Mouse (Mus musculus): ENCODE measurements around the gene Tigar. TPM values are rescaled to one million over a fixed set of nuclear protein-coding genes. Genes with fewer than 3 reads are reported as not detected.

Gene Tigar
- polyA plus RNA-seq, 1 experiment from 2014 or later = 7.0 TPM

- Histone ChIP-seq H3K36me3 (ENCODE audit: inconsistent target) (no peaks in the 10 kb centered on the region), H3K27ac (no peak overlapping the region), H3K4me3 (ENCODE audit: inconsistent target) (peak overlapping the region; percentile 67), H3K79me2 (ENCODE audit: inconsistent target) (no peaks in the 10 kb centered on the region)
- 23% methylated on average over 20 of the region's 20 CpGs for WGBS (ENCODE audit: missing documents)
Measured at GRCm38 (mm10) chr6:127148526-127149302, 39.4 kb upstream of the Tigar start.

GRCm38 (mm10) chr6:127147665-127148064 lies 38.3 kb upstream of the Tigar start:
- no peak overlapping the region for H3K4me3 ChIP-seq (ENCODE audit: inconsistent target)
- no peaks in the 10 kb centered on the region for H3K79me2 ChIP-seq (ENCODE audit: inconsistent target)
- WGBS (ENCODE audit: missing documents) = 6% methylated on average over 4 of the region's 4 CpGs
- H3K27ac ChIP-seq = no peak overlapping the region
- H3K36me3 ChIP-seq (ENCODE audit: inconsistent target) = no peaks in the 10 kb centered on the region

- H3K36me3 ChIP-seq (ENCODE audit: inconsistent target) = no peaks in the 10 kb centered on the region
- 92% methylated on average over 3 of the region's 3 CpGs for WGBS (ENCODE audit: missing documents)
- no peak overlapping the region for H3K27ac ChIP-seq
- no peaks in the 10 kb centered on the region for H3K79me2 ChIP-seq (ENCODE audit: inconsistent target)
- H3K4me3 ChIP-seq (ENCODE audit: inconsistent target) = no peak overlapping the region
Measured at GRCm38 (mm10) chr6:127146322-127146947, 37.1 kb upstream of the Tigar start.

- no peaks in the 10 kb centered on the region for H3K36me3 ChIP-seq (ENCODE audit: inconsistent target)
- 59% methylated on average over 20 of the region's 20 CpGs for WGBS (ENCODE audit: missing documents)
- H3K4me3 ChIP-seq (ENCODE audit: inconsistent target) = no peak overlapping the region
- no peak overlapping the region for H3K27ac ChIP-seq
- H3K79me2 ChIP-seq (ENCODE audit: inconsistent target) = no peaks in the 10 kb centered on the region
Measured at GRCm38 (mm10) chr6:127145464-127146190, 36.3 kb upstream of the Tigar start.

GRCm38 (mm10) chr6:127143576-127144288 lies 34.4 kb upstream of the Tigar start:
- 85% methylated on average over 6 of the region's 7 CpGs for WGBS (ENCODE audit: missing documents)
- Histone ChIP-seq H3K27ac (no peak overlapping the region), H3K4me3 (ENCODE audit: inconsistent target) (no peak overlapping the region), H3K79me2 (ENCODE audit: inconsistent target) (no peaks in the 10 kb centered on the region), H3K36me3 (ENCODE audit: inconsistent target) (no peaks in the 10 kb centered on the region)

GRCm38 (mm10) chr6:127143124-127143520 lies 33.8 kb upstream of the Tigar start:
- Histone ChIP-seq H3K79me2 (ENCODE audit: inconsistent target) (no peaks in the 10 kb centered on the region), H3K4me3 (ENCODE audit: inconsistent target) (no peak overlapping the region), H3K36me3 (ENCODE audit: inconsistent target) (no peaks in the 10 kb centered on the region), H3K27ac (no peak overlapping the region)
- 22% methylated on average over 9 of the region's 10 CpGs for WGBS (ENCODE audit: missing documents)

GRCm38 (mm10) chr6:127142154-127143123 lies 33.1 kb upstream of the Tigar start:
- Histone ChIP-seq H3K27ac (no peak overlapping the region), H3K36me3 (ENCODE audit: inconsistent target) (no peaks in the 10 kb centered on the region), H3K79me2 (ENCODE audit: inconsistent target) (no peaks in the 10 kb centered on the region), H3K4me3 (ENCODE audit: inconsistent target) (no peak overlapping the region)
- WGBS (ENCODE audit: missing documents) = 16% methylated on average over 9 of the region's 10 CpGs

- WGBS (ENCODE audit: missing documents) = 96% methylated on average over 11 of the region's 11 CpGs
- H3K4me3 ChIP-seq (ENCODE audit: inconsistent target) = no peak overlapping the region
Measured at GRCm38 (mm10) chr6:127138962-127139361, 29.6 kb upstream of the Tigar start.

GRCm38 (mm10) chr6:127133433-127134245 lies 24.3 kb upstream of the Tigar start:
- H3K36me3 ChIP-seq (ENCODE audit: inconsistent target) = no peaks in the 10 kb centered on the region
- H3K27ac ChIP-seq = no peak overlapping the region
- H3K79me2 ChIP-seq (ENCODE audit: inconsistent target) = no peaks in the 10 kb centered on the region
- H3K4me3 ChIP-seq (ENCODE audit: inconsistent target) = no peak overlapping the region
- WGBS (ENCODE audit: missing documents) = 87% methylated on average over 15 of the region's 16 CpGs

More at GRCm38 (mm10) chr6:127138962-127139361, 29.6 kb upstream of the Tigar start:
- Histone ChIP-seq H3K27ac (no peak overlapping the region), H3K79me2 (ENCODE audit: inconsistent target) (no peaks in the 10 kb centered on the region), H3K36me3 (ENCODE audit: inconsistent target) (no peaks in the 10 kb centered on the region)

GRCm38 (mm10) chr6:127132719-127133118 lies 23.4 kb upstream of the Tigar start:
- no peaks in the 10 kb centered on the region for H3K36me3 ChIP-seq (ENCODE audit: inconsistent target)
- no peak overlapping the region for H3K27ac ChIP-seq
- H3K79me2 ChIP-seq (ENCODE audit: inconsistent target) = no peaks in the 10 kb centered on the region
- no peak overlapping the region for H3K4me3 ChIP-seq (ENCODE audit: inconsistent target)
- WGBS (ENCODE audit: missing documents) = 85% methylated on average over 3 of the region's 3 CpGs

GRCm38 (mm10) chr6:127131946-127132345 lies 22.6 kb upstream of the Tigar start:
- no peaks in the 10 kb centered on the region for H3K36me3 ChIP-seq (ENCODE audit: inconsistent target)
- H3K79me2 ChIP-seq (ENCODE audit: inconsistent target) = no peaks in the 10 kb centered on the region
- no peak overlapping the region for H3K27ac ChIP-seq
- WGBS (ENCODE audit: missing documents) = 79% methylated on average over 3 of the region's 3 CpGs
- H3K4me3 ChIP-seq (ENCODE audit: inconsistent target) = no peak overlapping the region

- Histone ChIP-seq H3K27ac (no peak overlapping the region), H3K36me3 (ENCODE audit: inconsistent target) (no peaks in the 10 kb centered on the region), H3K4me3 (ENCODE audit: inconsistent target) (no peak overlapping the region), H3K79me2 (ENCODE audit: inconsistent target) (no peaks in the 10 kb centered on the region)
- 94% methylated on average over 13 of the region's 13 CpGs for WGBS (ENCODE audit: missing documents)
Measured at GRCm38 (mm10) chr6:127130377-127130776, 21.0 kb upstream of the Tigar start.

GRCm38 (mm10) chr6:127129659-127130058 lies 20.3 kb upstream of the Tigar start:
- H3K36me3 ChIP-seq (ENCODE audit: inconsistent target) = no peaks in the 10 kb centered on the region
- no peak overlapping the region for H3K27ac ChIP-seq
- no peak overlapping the region for H3K4me3 ChIP-seq (ENCODE audit: inconsistent target)
- no peaks in the 10 kb centered on the region for H3K79me2 ChIP-seq (ENCODE audit: inconsistent target)
- 54% methylated on average over 13 of the region's 14 CpGs for WGBS (ENCODE audit: missing documents)
